Mouse (Mus musculus): ENCODE measurements at regions not wholly inside any gene's neighbourhood (a gene's known extent, or its start where the extent isn't known, plus 50 kb on each side); places are given as distances from the start of the nearest gene placed in this dataset.

DNA sequence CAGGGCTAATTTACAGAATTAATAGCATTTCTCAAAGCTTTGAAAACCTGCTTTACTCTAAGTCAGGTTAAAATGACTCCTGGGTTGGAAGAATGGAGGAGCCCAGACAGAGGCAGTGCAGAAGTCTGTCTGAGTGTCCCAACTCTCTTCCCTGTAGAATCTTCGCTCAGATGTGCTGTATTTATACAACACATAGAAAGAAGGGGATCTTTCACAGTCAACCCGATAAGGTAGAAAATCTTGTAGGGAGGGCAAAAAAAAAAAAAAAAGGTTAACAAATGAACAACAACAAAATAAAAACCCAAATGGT lies 134.8 kb upstream of the Ralgapa2 start:
- TF ChIP-seq CTCF (conservative IDR thresholded peaks at IDR 0.05; ENCODE audit: low read length): no peak
- TF ChIP-seq NANOG (IDR thresholded peaks at IDR 0.05; ENCODE audit: borderline replicate concordance, low read length): no peak
- no peak for TF ChIP-seq POU5F1 (IDR thresholded peaks at IDR 0.05; ENCODE audit: borderline replicate concordance, low read length)

Data from E14TG2a.4 (cell line).